Mouse (Mus musculus): Measurements from ENCODE around the gene Lrrc8c.

Gene Lrrc8c

GRCm38 (mm10) chr5:105556291-105556690 lies 37.1 kb downstream of the Lrrc8c start:
- DNase-seq (ENCODE audit: low spot score), result no peak

GRCm38 (mm10) chr5:105557346-105557745 lies 38.2 kb downstream of the Lrrc8c start:
- no peak for DNase-seq (ENCODE audit: low spot score)

GRCm38 (mm10) chr5:105557777-105558240 lies 38.6 kb downstream of the Lrrc8c start:
- DNase-seq (ENCODE audit: low spot score), result no peak

- no peak for DNase-seq (ENCODE audit: low spot score)
Observed at GRCm38 (mm10) chr5:105558517-105558916, 39.3 kb downstream of the Lrrc8c start.

GRCm38 (mm10) chr5:105561926-105562325 lies 42.7 kb downstream of the Lrrc8c start:
- no peak for DNase-seq (ENCODE audit: low spot score)

- DNase-seq (ENCODE audit: low spot score), result no peak
Observed at GRCm38 (mm10) chr5:105564761-105565160, 45.6 kb downstream of the Lrrc8c start.

- no peak for DNase-seq (ENCODE audit: low spot score)
Observed at GRCm38 (mm10) chr5:105565824-105566223, 46.6 kb downstream of the Lrrc8c start.

GRCm38 (mm10) chr5:105566852-105567412 lies 47.7 kb downstream of the Lrrc8c start:
- DNase-seq (ENCODE audit: low spot score), result no peak

GRCm38 (mm10) chr5:105568043-105568747 lies 49.0 kb downstream of the Lrrc8c start:
- no peak for DNase-seq (ENCODE audit: low spot score)

GRCm38 (mm10) chr5:105569168-105569567 lies 50.0 kb downstream of the Lrrc8c start:
- no peak for DNase-seq (ENCODE audit: low spot score)

GRCm38 (mm10) chr5:105572160-105572692 lies 53.0 kb downstream of the Lrrc8c start:
- no peak for DNase-seq (ENCODE audit: low spot score)

- DNase-seq (ENCODE audit: low spot score), result no peak
Observed at GRCm38 (mm10) chr5:105572876-105573275, 53.7 kb downstream of the Lrrc8c start.

GRCm38 (mm10) chr5:105574835-105575234 lies 55.6 kb downstream of the Lrrc8c start:
- no peak for DNase-seq (ENCODE audit: low spot score)

GRCm38 (mm10) chr5:105575839-105576238 lies 56.7 kb downstream of the Lrrc8c start:
- DNase-seq (ENCODE audit: low spot score), result no peak

- DNase-seq (ENCODE audit: low spot score), result no peak
Observed at GRCm38 (mm10) chr5:105580909-105581308, 61.7 kb downstream of the Lrrc8c start.

- no peak for DNase-seq (ENCODE audit: low spot score)
Observed at GRCm38 (mm10) chr5:105585929-105586328, 66.7 kb downstream of the Lrrc8c start.

- DNase-seq (ENCODE audit: low spot score), result no peak
Observed at GRCm38 (mm10) chr5:105586655-105587054, 67.5 kb downstream of the Lrrc8c start.

- no peak for DNase-seq (ENCODE audit: low spot score)
Observed at GRCm38 (mm10) chr5:105587471-105587870, 68.3 kb downstream of the Lrrc8c start.

GRCm38 (mm10) chr5:105588683-105589082 lies 69.5 kb downstream of the Lrrc8c start:
- DNase-seq (ENCODE audit: low spot score), result no peak

GRCm38 (mm10) chr5:105589119-105589518 lies 69.9 kb downstream of the Lrrc8c start:
- DNase-seq (ENCODE audit: low spot score), result no peak

GRCm38 (mm10) chr5:105592396-105592795 lies 73.2 kb downstream of the Lrrc8c start:
- no peak for DNase-seq (ENCODE audit: low spot score)

- DNase-seq (ENCODE audit: low spot score), result no peak
Observed at GRCm38 (mm10) chr5:105593630-105594029, 74.4 kb downstream of the Lrrc8c start.

GRCm38 (mm10) chr5:105598866-105599265 lies 79.7 kb downstream of the Lrrc8c start:
- DNase-seq (ENCODE audit: low spot score), result no peak

Measured in retina, embryonic 14.5 days (tissue).